Mouse (Mus musculus) heart, postnatal 10 days (tissue): ENCODE measurements at regions not wholly inside any gene's neighbourhood (a gene's known extent, or its start where the extent isn't known, plus 50 kb on each side); places are given as distances from the start of the nearest gene placed in this dataset.

Experiments used
- DNase-seq, 2 experiments: peaks; one replicate each; pipeline ENCODE4 v3.0.0; 2021
- intact Hi-C: fragments of 180-260 bp; cut with DNase I; formaldehyde crosslinking; loops from one replicate; pipeline ENCODE4 v1.15.1; 2025

DNA sequence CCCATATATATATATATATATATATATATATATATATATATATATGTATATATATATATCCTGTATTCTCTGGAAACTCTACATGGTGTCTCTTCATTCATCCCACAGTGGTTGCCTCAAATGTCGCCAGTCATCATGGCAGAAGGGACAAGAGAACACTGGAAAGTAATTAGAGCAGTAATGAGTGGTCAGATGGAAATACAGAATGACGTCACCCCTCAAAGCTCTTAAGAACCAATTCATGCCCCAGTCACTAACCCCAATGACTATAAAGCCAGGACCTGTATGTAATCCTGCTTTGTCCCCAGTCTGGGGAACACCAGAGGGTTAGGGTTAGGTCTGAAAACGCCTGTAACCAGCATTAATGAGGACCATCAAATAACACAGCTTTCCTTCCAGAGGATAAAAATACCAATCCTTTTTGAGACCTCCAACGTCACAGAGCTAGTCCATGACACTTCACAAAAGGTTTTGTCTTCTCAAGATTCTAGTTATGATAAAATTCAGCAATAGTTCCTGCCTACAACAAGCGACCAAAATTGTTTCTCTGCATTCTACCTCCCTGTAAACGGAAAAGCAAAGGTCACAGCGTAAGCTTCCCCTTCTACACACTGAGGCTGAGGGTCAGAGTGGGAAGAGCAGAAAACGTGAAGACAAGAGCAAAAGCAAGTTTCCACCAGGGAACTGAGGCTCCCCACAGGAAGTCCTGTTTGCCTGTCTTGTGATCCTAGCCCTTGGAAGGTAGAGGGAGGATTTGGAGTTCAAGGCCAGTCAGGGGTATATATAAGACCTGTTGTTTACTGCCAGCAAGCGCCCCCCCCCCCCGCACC, 99.5 kb downstream of the Tmco5 start:
- no peak for DNase-seq
- intact Hi-C loops, result loop anchor here (2.0 kb wide), 1 partner anchor 143 kb away; the partner anchor contains the start of gene Spred1

- DNase-seq, result no peak
- intact Hi-C loops, result no loop called here
These were observed 100.3 kb downstream of the Tmco5 start for GRCm38 (mm10) chr2:116978809-116979208.

GRCm38 (mm10) chr2:116979561-116980391, 101.3 kb downstream of the Tmco5 start:
- peak; percentile 71 to 76 for DNase-seq
- intact Hi-C loops, result loop anchor here (2.0 kb wide), 1 partner anchor 39 kb away; no protein-coding TSS in a partner anchor

- intact Hi-C loops, result loop anchor here (2.0 kb wide), 1 partner anchor 38 kb away; no protein-coding TSS in a partner anchor
- DNase-seq, result peak; percentile 13 to 19
These were observed 102.2 kb downstream of the Tmco5 start for GRCm38 (mm10) chr2:116980692-116981091.

DNA sequence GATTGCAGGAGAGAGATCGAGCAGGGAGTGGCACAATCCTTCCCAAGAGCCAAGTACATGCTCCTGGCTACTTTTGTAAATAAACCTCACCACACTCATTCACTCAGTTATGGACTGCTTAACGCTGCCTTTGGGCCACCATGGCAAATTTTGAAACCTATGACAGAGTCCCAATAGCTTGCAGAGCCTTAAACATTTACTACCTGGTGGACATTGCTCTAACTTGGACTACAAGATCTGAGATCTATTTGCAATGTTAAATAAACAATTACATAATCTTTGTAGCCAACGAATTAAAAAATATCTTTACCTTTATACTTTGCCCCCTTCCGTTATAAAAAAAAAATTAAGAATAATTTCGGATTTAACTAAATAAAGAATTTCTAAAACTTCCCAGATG, 104.9 kb downstream of the Tmco5 start:
- no peak for DNase-seq
- intact Hi-C loops, result no loop called here

GRCm38 (mm10) chr2:116983821-116984351, 105.4 kb downstream of the Tmco5 start:
- peak in 1 of 2 experiments; percentile 29 for DNase-seq
- intact Hi-C loops, result no loop called here

- intact Hi-C loops, result no loop called here
- DNase-seq, result no peak
These were observed 106.1 kb downstream of the Tmco5 start for GRCm38 (mm10) chr2:116984597-116984996.

GRCm38 (mm10) chr2:116985549-116985948, 107.1 kb downstream of the Tmco5 start:
- intact Hi-C loops, result no loop called here
- DNase-seq, result no peak

- intact Hi-C loops, result no loop called here
- peak in 1 of 2 experiments; percentile 21 for DNase-seq
These were observed 110.6 kb downstream of the Tmco5 start for GRCm38 (mm10) chr2:116988953-116989674.

- DNase-seq, result no peak
- intact Hi-C loops, result no loop called here
These were observed 111.6 kb downstream of the Tmco5 start for GRCm38 (mm10) chr2:116990106-116990505.

DNA sequence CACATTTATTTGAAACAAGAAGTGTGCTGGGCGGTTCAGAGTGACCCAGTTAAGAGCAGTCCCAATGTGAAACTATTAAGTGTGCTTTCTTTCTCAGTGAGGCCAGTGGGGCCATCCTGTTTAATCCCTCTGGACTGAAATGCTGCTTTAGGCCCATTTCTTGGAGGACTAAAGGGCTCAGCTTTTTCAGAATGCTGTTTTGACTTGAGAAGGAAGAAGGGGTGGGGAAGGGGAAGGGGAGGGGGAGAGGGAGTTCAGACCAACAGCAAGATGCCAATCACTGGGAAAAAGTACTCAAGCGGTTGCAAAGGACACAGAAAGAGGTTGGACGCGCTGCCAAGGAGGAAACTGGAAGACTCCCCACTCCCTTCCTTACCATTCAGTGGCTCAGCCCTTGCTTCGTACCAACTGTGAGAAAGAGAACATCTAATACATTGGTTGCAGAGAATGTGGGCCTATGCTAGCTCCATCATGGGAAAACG, 113.1 kb downstream of the Tmco5 start:
- no peak for DNase-seq
- intact Hi-C loops, result no loop called here

GRCm38 (mm10) chr2:116993724-116994123, 115.2 kb downstream of the Tmco5 start:
- intact Hi-C loops, result no loop called here

GRCm38 (mm10) chr2:116996302-116996701, 117.8 kb downstream of the Tmco5 start:
- no peak for DNase-seq
- intact Hi-C loops, result no loop called here

More at GRCm38 (mm10) chr2:116993724-116994123, 115.2 kb downstream of the Tmco5 start:
- DNase-seq, result no peak

DNA sequence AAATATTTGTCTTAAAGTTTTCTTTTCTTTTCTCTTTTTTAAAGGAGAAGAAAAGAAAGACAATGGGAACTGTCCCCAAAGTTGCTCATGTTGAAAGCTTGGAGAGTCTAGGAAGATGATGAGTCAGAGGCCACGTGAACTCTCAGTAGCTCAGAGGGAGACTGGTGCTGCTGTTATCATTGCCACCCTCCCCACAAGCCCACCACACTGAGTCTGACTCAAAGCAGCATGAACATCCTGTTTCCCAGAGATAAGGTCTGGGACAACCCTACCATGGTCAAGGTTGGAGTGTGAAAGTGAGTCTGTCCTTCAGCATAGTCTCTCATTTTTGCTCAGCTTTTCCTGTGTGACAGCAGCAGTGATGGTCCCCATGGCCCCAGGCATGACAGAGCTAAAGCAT, 120.3 kb downstream of the Tmco5 start:
- intact Hi-C loops, result no loop called here
- DNase-seq, result no peak

DNA sequence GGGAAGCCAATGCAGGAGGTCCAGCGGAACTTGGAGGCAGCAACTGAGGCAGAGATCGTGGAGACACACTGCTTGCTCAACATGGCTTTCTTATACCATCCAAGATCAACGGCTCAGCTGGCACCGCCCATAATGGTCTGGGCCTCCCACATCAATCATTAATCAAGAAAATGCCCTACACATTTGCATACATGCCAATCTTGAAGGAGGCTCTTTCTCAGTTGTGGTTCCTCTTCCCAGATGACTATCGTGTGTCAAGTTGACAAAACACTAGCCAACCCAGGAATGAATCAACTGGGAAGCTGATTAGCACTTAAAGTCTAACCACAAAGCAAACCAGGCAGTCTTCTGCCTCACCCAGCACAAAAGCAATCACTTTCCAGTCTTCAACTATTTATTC, 121.1 kb downstream of the Tmco5 start:
- intact Hi-C loops, result no loop called here

GRCm38 (mm10) chr2:117003976-117004375, 117.2 kb upstream of the Spred1 start:
- intact Hi-C loops, result no loop called here
- no peak for DNase-seq

More for the DNA sequence above, 121.1 kb downstream of the Tmco5 start:
- no peak for DNase-seq

DNA sequence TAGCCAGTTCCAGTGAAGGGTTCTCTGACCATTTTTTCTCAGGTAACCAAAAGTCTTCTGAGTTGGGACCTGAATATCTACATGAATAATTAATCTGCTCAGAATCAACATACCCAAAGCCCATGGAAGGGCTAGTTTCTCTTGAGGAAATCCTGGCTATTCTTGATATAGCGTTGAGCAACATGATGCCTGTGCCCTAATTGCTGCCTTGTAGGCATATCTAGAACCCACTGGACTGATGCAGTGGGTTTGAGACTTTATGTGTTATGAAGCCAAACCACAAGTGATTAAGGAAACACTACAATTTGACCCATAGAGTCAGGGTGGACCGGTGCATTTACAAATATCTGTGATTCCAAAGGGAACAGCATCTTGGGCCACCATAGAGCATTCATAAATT, 114.3 kb upstream of the Spred1 start:
- intact Hi-C loops, result no loop called here
- no peak for DNase-seq

GRCm38 (mm10) chr2:117008922-117009321, 112.3 kb upstream of the Spred1 start:
- DNase-seq, result no peak
- intact Hi-C loops, result no loop called here

GRCm38 (mm10) chr2:117010001-117010400, 111.2 kb upstream of the Spred1 start:
- no peak for DNase-seq
- intact Hi-C loops, result no loop called here

DNA sequence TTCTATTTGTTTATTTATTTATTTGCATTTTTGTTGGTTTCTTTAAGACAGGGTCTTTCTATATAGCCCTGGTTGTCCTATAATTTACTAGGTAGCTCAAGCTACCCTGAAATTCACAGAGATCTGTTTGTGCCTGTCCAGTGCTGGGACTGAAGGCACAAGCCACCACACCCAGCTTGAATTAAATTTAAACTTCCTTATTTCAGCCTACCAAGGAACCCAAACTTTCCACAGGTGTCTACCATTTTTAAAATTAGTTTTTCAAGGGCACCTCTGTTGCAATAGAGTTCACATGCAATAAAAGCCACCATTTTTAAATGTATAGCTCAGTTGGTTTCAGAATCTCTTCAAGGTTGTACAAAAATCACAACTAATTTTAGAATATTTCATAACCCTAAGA, 110.2 kb upstream of the Spred1 start:
- intact Hi-C loops, result no loop called here

More for the DNA sequence above, 110.2 kb upstream of the Spred1 start:
- DNase-seq, result no peak
